Mouse (Mus musculus): ENCODE results near the gene Asb18. TPM values are rescaled to one million over a fixed set of nuclear protein-coding genes. Genes with fewer than 3 reads are reported as not detected.

Gene Asb18
- not detected in 2 replicates for polyA plus RNA-seq (2012; rRNA removed; ENCODE audit: low replicate concordance)

DNA sequence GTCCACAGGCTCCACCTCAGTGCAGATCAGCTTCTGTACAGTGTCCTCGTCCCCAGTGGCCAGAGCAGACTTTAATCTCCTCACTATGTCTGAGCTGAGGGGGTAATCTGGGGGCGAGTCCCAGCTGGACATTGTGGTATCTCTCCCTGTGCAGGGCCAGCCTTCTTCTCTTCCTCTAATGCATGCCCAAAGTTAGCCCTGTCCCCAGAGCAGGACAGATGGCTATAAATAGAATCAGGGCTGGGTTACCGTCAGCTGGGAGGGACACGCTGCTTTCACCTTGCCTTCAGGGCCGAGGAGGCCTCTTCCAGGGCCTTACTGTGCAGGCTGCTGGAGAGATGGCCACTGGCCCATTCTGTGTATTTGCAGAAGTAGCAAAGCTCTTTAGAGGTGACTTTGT is at the start of gene Asb18:
TSS of gene Asb18 (minus strand) at position 221 of the 400 bp plus-strand sequence.

DNA sequence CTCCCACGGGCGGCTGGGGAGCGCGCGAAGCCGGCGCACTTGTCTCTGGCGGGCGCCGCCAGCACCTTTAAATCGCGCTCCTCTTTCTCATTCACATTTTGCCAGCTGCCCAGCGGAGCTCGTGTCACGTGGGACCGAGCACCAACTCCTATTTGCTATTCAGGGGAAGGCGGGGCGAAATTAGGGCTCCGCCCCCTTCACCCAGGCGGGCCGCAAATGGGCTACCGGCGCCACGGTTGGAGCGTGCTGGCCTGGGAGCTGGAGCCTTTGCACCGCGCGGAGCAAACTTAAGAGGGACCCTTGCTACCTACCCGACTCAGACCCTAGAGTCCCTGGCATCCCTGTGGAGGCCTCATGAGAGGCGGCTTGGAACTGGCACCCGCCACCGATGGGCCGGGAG is 83.3 kb downstream of the Asb18 start, which contains the start of gene Gbx2:
TSS of gene Gbx2 (minus strand) at position 60 of the 400 bp plus-strand sequence.

Other genes with a start within 250 kb of the Asb18 start
- not detected in 2 replicates for gene Gbx2, start 83.5 kb downstream of the Asb18 start, polyA plus RNA-seq (2012; rRNA removed; ENCODE audit: low replicate concordance)
- not detected in 2 replicates for gene Iqca, start 138.7 kb upstream of the Asb18 start, polyA plus RNA-seq (2012; rRNA removed; ENCODE audit: low replicate concordance)
- gene Ackr3, start 189.3 kb upstream of the Asb18 start, polyA plus RNA-seq (2012; rRNA removed; ENCODE audit: low replicate concordance) = 175 and 264 TPM in 2 replicates

All from subcutaneous adipose tissue, adult 2 months (tissue).